Mouse (Mus musculus): Measurements from ENCODE around the gene Slc39a13. TPM values are rescaled to one million over a fixed set of nuclear protein-coding genes. Genes with fewer than 3 reads are reported as not detected.

Gene Slc39a13
- polyA plus RNA-seq, 1 experiment from 2014 or later = 33.3 TPM

DNA sequence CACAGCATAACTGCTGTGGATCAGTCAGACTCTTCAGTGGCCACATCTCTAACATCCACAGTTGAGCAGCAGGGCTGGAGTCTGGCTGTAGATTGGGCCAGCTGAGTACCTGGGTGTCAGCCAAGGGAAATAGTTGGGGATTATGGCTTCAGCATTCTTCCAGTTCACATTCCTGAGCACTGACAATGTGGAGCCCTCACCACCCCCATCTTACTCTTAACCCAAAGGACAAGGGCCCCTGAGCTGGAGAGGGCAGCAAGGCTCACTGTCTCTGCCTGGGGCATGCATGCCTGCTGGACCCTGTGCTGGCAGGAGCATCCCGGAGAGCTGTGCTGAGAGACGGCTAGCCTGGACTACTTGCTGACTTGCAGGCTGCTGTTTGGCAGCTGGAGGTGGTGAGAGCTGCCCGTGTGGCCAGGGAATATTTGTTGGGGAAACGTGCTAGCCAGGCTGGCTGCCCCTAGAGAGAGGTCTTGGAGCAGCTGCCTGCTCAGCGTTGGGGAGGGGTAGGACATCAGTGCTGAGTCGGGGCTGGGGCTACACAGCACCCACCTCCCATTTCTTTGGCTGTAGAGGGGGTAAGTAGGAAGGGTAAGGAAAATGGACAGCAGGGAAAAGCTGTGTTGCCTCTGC, 8.3 kb downstream of the Slc39a13 start:
- Histone ChIP-seq H3K36me3 (ENCODE audit: control insufficient read depth, insufficient read depth) (peaks cover 35% of the 10 kb centered on the region), H3K27me3 (replicated peaks; ENCODE audit: control insufficient read depth, insufficient read depth, low read length) (no peaks in the 10 kb centered on the region)
- WGBS = 82% methylated on average over 6 of the region's 6 CpGs

DNA sequence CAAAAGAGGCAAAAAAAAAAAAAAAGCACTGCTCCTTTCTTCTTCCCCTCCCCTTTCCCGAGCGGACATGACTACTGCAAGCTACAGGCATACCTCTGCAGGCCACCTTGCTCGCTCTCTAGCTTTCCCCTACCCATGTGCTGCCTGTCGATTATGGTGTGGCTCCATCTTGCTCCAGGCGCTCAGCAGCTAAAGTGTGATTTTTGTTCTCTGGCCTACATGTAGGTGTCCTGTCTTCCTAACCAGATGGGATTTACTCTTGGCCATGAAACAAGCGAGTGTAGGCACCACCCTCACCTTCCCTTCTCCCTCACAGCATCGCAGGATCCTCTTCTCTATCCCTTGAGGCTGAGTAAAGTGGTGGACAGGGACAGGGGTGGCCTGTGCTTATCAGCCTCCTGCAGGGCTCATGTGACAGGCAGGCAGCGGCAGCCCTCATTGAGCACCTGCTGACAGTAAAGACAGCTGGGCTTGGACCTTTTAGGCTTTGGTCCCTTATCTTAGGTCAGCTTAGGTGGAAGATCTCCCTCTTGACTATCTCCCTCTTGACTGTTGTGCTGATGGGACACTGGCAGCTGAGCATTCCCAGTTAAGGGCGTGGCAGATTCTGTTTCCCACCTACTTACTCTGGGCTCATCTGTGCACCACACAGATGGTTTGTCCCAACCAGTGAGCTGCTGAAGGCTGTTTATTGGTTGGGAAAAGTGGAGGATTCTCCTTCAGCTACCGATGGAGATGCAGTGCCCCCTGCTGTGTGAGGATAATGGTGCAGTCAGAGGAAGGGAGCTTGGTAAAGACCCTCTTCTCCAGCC, 9.5 kb downstream of the Slc39a13 start:
- Histone ChIP-seq H3K4me1 (replicated peaks; ENCODE audit: control insufficient read depth, insufficient read depth, low read length) (no peaks in the 10 kb centered on the region), H3K27ac (ENCODE audit: low read length) (no peak overlapping the region), H3K36me3 (ENCODE audit: control insufficient read depth, insufficient read depth) (peaks cover 40% of the 10 kb centered on the region), H3K4me3 (replicated peaks; ENCODE audit: low read length) (no peak overlapping the region), H3K4me2 (ENCODE audit: low read length) (no peak overlapping the region), H3K27me3 (replicated peaks; ENCODE audit: control insufficient read depth, insufficient read depth, low read length) (no peaks in the 10 kb centered on the region), H3K9ac (replicated peaks; ENCODE audit: low read depth, low read length) (no peak overlapping the region), H3K9me3 (ENCODE audit: control insufficient read depth, low read length) (no peaks in the 10 kb centered on the region)
- WGBS = 80% methylated on average over 10 of the region's 10 CpGs
- ATAC-seq = peak; percentile 54

More for the DNA sequence above, 8.3 kb downstream of the Slc39a13 start:
- Histone ChIP-seq H3K4me2 (ENCODE audit: low read length) (no peak overlapping the region), H3K9ac (replicated peaks; ENCODE audit: low read depth, low read length) (no peak overlapping the region), H3K4me3 (replicated peaks; ENCODE audit: low read length) (no peak overlapping the region), H3K9me3 (ENCODE audit: control insufficient read depth, low read length) (no peaks in the 10 kb centered on the region), H3K27ac (ENCODE audit: low read length) (no peak overlapping the region), H3K4me1 (replicated peaks; ENCODE audit: control insufficient read depth, insufficient read depth, low read length) (no peaks in the 10 kb centered on the region)
- ATAC-seq = no peak

GRCm38 (mm10) chr2:91059376-91059775, 10.8 kb downstream of the Slc39a13 start:
- no peak overlapping the region for H3K4me3 ChIP-seq (replicated peaks; ENCODE audit: low read length)
- peaks cover 8% of the 10 kb centered on the region for H3K4me1 ChIP-seq (replicated peaks; ENCODE audit: control insufficient read depth, insufficient read depth, low read length)
- 91% methylated on average over 2 of the region's 2 CpGs for WGBS
- no peak overlapping the region for H3K27ac ChIP-seq (ENCODE audit: low read length)
- H3K36me3 ChIP-seq (ENCODE audit: control insufficient read depth, insufficient read depth) = peaks cover 40% of the 10 kb centered on the region
- no peaks in the 10 kb centered on the region for H3K27me3 ChIP-seq (replicated peaks; ENCODE audit: control insufficient read depth, insufficient read depth, low read length)
- no peak overlapping the region for H3K9ac ChIP-seq (replicated peaks; ENCODE audit: low read depth, low read length)
- no peak overlapping the region for H3K4me2 ChIP-seq (ENCODE audit: low read length)
- H3K9me3 ChIP-seq (ENCODE audit: control insufficient read depth, low read length) = no peaks in the 10 kb centered on the region
- ATAC-seq = no peak

- no peak overlapping the region for H3K4me2 ChIP-seq (ENCODE audit: low read length)
- no peaks in the 10 kb centered on the region for H3K27me3 ChIP-seq (replicated peaks; ENCODE audit: control insufficient read depth, insufficient read depth, low read length)
- no peak for ATAC-seq
- no peak overlapping the region for H3K27ac ChIP-seq (ENCODE audit: low read length)
- no peak overlapping the region for H3K4me3 ChIP-seq (replicated peaks; ENCODE audit: low read length)
- H3K9me3 ChIP-seq (ENCODE audit: control insufficient read depth, low read length) = no peaks in the 10 kb centered on the region
- H3K4me1 ChIP-seq (replicated peaks; ENCODE audit: control insufficient read depth, insufficient read depth, low read length) = peaks cover 8% of the 10 kb centered on the region
- H3K9ac ChIP-seq (replicated peaks; ENCODE audit: low read depth, low read length) = no peak overlapping the region
- WGBS = 93% methylated on average over 5 of the region's 5 CpGs
- peaks cover 36% of the 10 kb centered on the region for H3K36me3 ChIP-seq (ENCODE audit: control insufficient read depth, insufficient read depth)
Measured at GRCm38 (mm10) chr2:91058435-91058834, 11.8 kb downstream of the Slc39a13 start.

GRCm38 (mm10) chr2:91053934-91054382, 16.3 kb downstream of the Slc39a13 start, which contains the start of gene Psmc3:
Gene Psmc3, plus strand, starts transcription at chr2:91054009.
- Histone ChIP-seq H3K9ac (replicated peaks; ENCODE audit: low read depth, low read length) (peak within 1 kb of the TSS; percentile 82), H3K4me1 (replicated peaks; ENCODE audit: control insufficient read depth, insufficient read depth, low read length) (peaks cover 14% of the 10 kb centered on the region), H3K27ac (ENCODE audit: low read length) (peak within 1 kb of the TSS; percentile 89), H3K9me3 (ENCODE audit: control insufficient read depth, low read length) (no peaks in the 10 kb centered on the region), H3K4me2 (ENCODE audit: low read length) (peak within 1 kb of the TSS; percentile 81), H3K36me3 (ENCODE audit: control insufficient read depth, insufficient read depth) (peaks cover 23% of the 10 kb centered on the region), H3K4me3 (replicated peaks; ENCODE audit: low read length) (peak within 1 kb of the TSS; percentile 81), H3K27me3 (replicated peaks; ENCODE audit: control insufficient read depth, insufficient read depth, low read length) (no peaks in the 10 kb centered on the region)
- 0% methylated on average over 40 of the region's 40 CpGs for WGBS
- ATAC-seq = peak; percentile 99

GRCm38 (mm10) chr2:91053181-91053933, 16.9 kb downstream of the Slc39a13 start:
- peak; percentile 62 for ATAC-seq

GRCm38 (mm10) chr2:91052752-91053151, 17.5 kb downstream of the Slc39a13 start:
- Histone ChIP-seq H3K9me3 (ENCODE audit: control insufficient read depth, low read length) (no peaks in the 10 kb centered on the region), H3K4me3 (replicated peaks; ENCODE audit: low read length) (no peak overlapping the region), H3K27me3 (replicated peaks; ENCODE audit: control insufficient read depth, insufficient read depth, low read length) (no peaks in the 10 kb centered on the region), H3K36me3 (ENCODE audit: control insufficient read depth, insufficient read depth) (peaks cover 13% of the 10 kb centered on the region), H3K27ac (ENCODE audit: low read length) (no peak overlapping the region), H3K4me1 (replicated peaks; ENCODE audit: control insufficient read depth, insufficient read depth, low read length) (peaks cover 14% of the 10 kb centered on the region), H3K9ac (replicated peaks; ENCODE audit: low read depth, low read length) (no peak overlapping the region), H3K4me2 (ENCODE audit: low read length) (peak overlapping the region; percentile 61)
- no peak for ATAC-seq
- WGBS = 57% methylated on average over 2 of the region's 2 CpGs

More at GRCm38 (mm10) chr2:91053181-91053933, 16.9 kb downstream of the Slc39a13 start:
- H3K4me2 ChIP-seq (ENCODE audit: low read length) = peak overlapping the region; percentile 61
- peak overlapping the region; percentile 66 for H3K27ac ChIP-seq (ENCODE audit: low read length)
- H3K9me3 ChIP-seq (ENCODE audit: control insufficient read depth, low read length) = no peaks in the 10 kb centered on the region
- 0% methylated on average over 6 of the region's 6 CpGs for WGBS
- H3K4me1 ChIP-seq (replicated peaks; ENCODE audit: control insufficient read depth, insufficient read depth, low read length) = peaks cover 14% of the 10 kb centered on the region
- peaks cover 18% of the 10 kb centered on the region for H3K36me3 ChIP-seq (ENCODE audit: control insufficient read depth, insufficient read depth)
- H3K27me3 ChIP-seq (replicated peaks; ENCODE audit: control insufficient read depth, insufficient read depth, low read length) = no peaks in the 10 kb centered on the region
- peak overlapping the region; percentile 64 for H3K9ac ChIP-seq (replicated peaks; ENCODE audit: low read depth, low read length)
- peak overlapping the region; percentile 81 for H3K4me3 ChIP-seq (replicated peaks; ENCODE audit: low read length)

DNA sequence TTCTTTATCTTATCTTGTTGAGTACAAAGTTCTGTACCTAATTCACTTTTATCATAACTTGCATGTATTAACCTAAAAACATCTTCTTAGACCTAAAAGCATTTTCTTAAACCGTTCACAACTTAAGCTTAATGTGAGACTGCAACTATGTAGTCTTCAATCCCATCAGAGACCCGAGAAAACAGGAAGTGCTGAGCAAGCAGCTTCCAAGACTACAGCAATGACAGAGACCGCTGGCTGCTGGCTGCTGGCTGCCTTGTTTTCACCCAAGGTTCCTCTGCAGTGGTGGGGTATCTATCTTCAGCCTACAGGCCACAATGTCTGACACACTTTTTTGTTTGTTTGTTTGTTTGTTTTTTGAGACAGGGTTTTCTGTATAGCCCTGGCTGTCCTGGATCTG, 18.3 kb downstream of the Slc39a13 start:
- H3K4me1 ChIP-seq (replicated peaks; ENCODE audit: control insufficient read depth, insufficient read depth, low read length) = peaks cover 14% of the 10 kb centered on the region
- WGBS = 86% methylated on average over 3 of the region's 3 CpGs
- no peak overlapping the region for H3K9ac ChIP-seq (replicated peaks; ENCODE audit: low read depth, low read length)

GRCm38 (mm10) chr2:91047359-91047758, 22.9 kb downstream of the Slc39a13 start:
- no peaks in the 10 kb centered on the region for H3K4me1 ChIP-seq (replicated peaks; ENCODE audit: control insufficient read depth, insufficient read depth, low read length)
- no peak overlapping the region for H3K27ac ChIP-seq (ENCODE audit: low read length)
- ATAC-seq = no peak
- no peak overlapping the region for H3K9ac ChIP-seq (replicated peaks; ENCODE audit: low read depth, low read length)
- no peak overlapping the region for H3K4me2 ChIP-seq (ENCODE audit: low read length)
- 70% methylated on average over 9 of the region's 9 CpGs for WGBS
- no peaks in the 10 kb centered on the region for H3K9me3 ChIP-seq (ENCODE audit: control insufficient read depth, low read length)
- H3K36me3 ChIP-seq (ENCODE audit: control insufficient read depth, insufficient read depth) = no peaks in the 10 kb centered on the region
- no peak overlapping the region for H3K4me3 ChIP-seq (replicated peaks; ENCODE audit: low read length)
- no peaks in the 10 kb centered on the region for H3K27me3 ChIP-seq (replicated peaks; ENCODE audit: control insufficient read depth, insufficient read depth, low read length)

More for the DNA sequence above, 18.3 kb downstream of the Slc39a13 start:
- Histone ChIP-seq H3K36me3 (ENCODE audit: control insufficient read depth, insufficient read depth) (peaks cover 5% of the 10 kb centered on the region), H3K4me3 (replicated peaks; ENCODE audit: low read length) (no peak overlapping the region), H3K9me3 (ENCODE audit: control insufficient read depth, low read length) (no peaks in the 10 kb centered on the region), H3K4me2 (ENCODE audit: low read length) (no peak overlapping the region), H3K27ac (ENCODE audit: low read length) (no peak overlapping the region), H3K27me3 (replicated peaks; ENCODE audit: control insufficient read depth, insufficient read depth, low read length) (no peaks in the 10 kb centered on the region)
- ATAC-seq = no peak

Data from forebrain, embryonic 16.5 days (tissue).